Mouse (Mus musculus) embryonic fibroblast, embryonic 13.5 days (primary cell): Measurements from ENCODE around the gene Rab6b. TPM values are rescaled to one million over a fixed set of nuclear protein-coding genes. Genes with fewer than 3 reads are reported as not detected.

Experiments
- H3K27ac ChIP-seq: 2 replicates; pipeline ENCODE4 v1.5.1; 2012; ENCODE audit warnings: low read length, control low read depth, inconsistent platforms; ENCODE audit not compliant: insufficient read depth
- H3K4me1 ChIP-seq: 2 replicates; pipeline ENCODE4 v1.6.1; 2011; ENCODE audit warnings: low read length; ENCODE audit not compliant: control insufficient read depth, insufficient read depth
- H3K4me3 ChIP-seq: 2 replicates; pipeline ENCODE4 v1.5.1; 2011; ENCODE audit warnings: mild to moderate bottlenecking, control low read depth, low read length; ENCODE audit not compliant: insufficient read depth
- CTCF ChIP-seq: IDR thresholded peaks from 2 replicates; pipeline ENCODE4 v1.5.1; 2011; ENCODE audit warnings: mild to moderate bottlenecking, control low read depth, low read length, moderate library complexity, borderline replicate concordance; ENCODE audit not compliant: insufficient read depth
- POLR2A ChIP-seq: IDR thresholded peaks from 2 replicates; pipeline ENCODE4 v1.6.1; 2011; ENCODE audit warnings: low read depth, mild to moderate bottlenecking, control low read depth, low read length, moderate library complexity
- polyA plus RNA-seq: library from polyadenylated mRNA; stranded (reverse); fragments of >200 nt; gene quantifications from 2 replicates; pipeline ENCODE4 v1.2.4, GENCODE M21; 2011; ENCODE audit warnings: low read depth; ENCODE audit not compliant: missing spikeins, insufficient read length

Rab6b gene
- polyA plus RNA-seq, 1 experiment: 1.7 TPM

GRCm38 (mm10) chr9:103234565-103235165 lies 123.1 kb downstream of the Rab6b start:
- Histone ChIP-seq H3K4me1 (no peaks in the 10 kb centered on the region), H3K27ac (no peak overlapping the region), H3K4me3 (no peak overlapping the region)
- TF ChIP-seq CTCF (no peak), POLR2A (no peak)

Other genes with a start within 250 kb of the Rab6b start
- gene Slco2a1, start 123.1 kb upstream of the Rab6b start, polyA plus RNA-seq: 9.1 and 14.3 TPM in 2 replicates
- gene Srprb, start 90.3 kb downstream of the Rab6b start, polyA plus RNA-seq: 43.1 and 76.1 TPM in 2 replicates
- 0.33 and 1.4 TPM in 2 replicates for gene Gm20425, start 118.5 kb downstream of the Rab6b start, polyA plus RNA-seq
- 1.2 and 2.2 TPM in 2 replicates for gene Trf, start 118.7 kb downstream of the Rab6b start, polyA plus RNA-seq
- gene 1300017J02Rik, start 193.3 kb downstream of the Rab6b start, polyA plus RNA-seq: not detected in 2 replicates
- 67.6 and 78.8 TPM in 2 replicates for gene Topbp1, start 193.4 kb downstream of the Rab6b start, polyA plus RNA-seq